Mouse (Mus musculus) midbrain, postnatal 0 days (tissue): ENCODE measurements at regions not wholly inside any gene's neighbourhood (a gene's known extent, or its start where the extent isn't known, plus 50 kb on each side); places are given as distances from the start of the nearest gene placed in this dataset.
A peak's percentile ranks its signal among the peaks of the same experiment; 100 is the strongest.

Experiments used
- ATAC-seq: fragments of 200-750 bp; cut with Nextera tagmentation; 2 replicates; pipeline ENCODE4 v1.8.0; 2017; ENCODE audit warnings: moderate number of reproducible peaks, mild to moderate bottlenecking, moderate TSS enrichment, moderate library complexity; ENCODE audit not compliant: low FRiP score
- DNase-seq: peaks from one replicate; pipeline ENCODE4 v3.0.0-alpha.2; 2015; ENCODE audit warnings: low spot score
- H3K27ac ChIP-seq: fragments of 300-500 bp; sonication (generic); 2 replicates; pipeline ENCODE4 v1.5.1; 2014; ENCODE audit warnings: low read depth, mild to moderate bottlenecking, low read length, mixed read lengths
- H3K27me3 ChIP-seq: fragments of 300-500 bp; sonication (generic); 2 replicates; pipeline ENCODE4 v1.6.1; 2014; ENCODE audit warnings: low read length, control low read depth, mixed read lengths; ENCODE audit not compliant: insufficient read depth
- H3K36me3 ChIP-seq: fragments of 300-500 bp; sonication (generic); 2 replicates; pipeline ENCODE4 v1.6.1; 2014; ENCODE audit warnings: low read length, control low read depth, mixed read lengths; ENCODE audit not compliant: insufficient read depth
- H3K4me1 ChIP-seq: fragments of 300-500 bp; sonication (generic); 2 replicates; pipeline ENCODE4 v1.6.1; 2014; ENCODE audit warnings: mild to moderate bottlenecking, control low read depth, antibody characterized with exemption, low read length, mixed read lengths; ENCODE audit not compliant: insufficient read depth
- H3K4me2 ChIP-seq: fragments of 300-500 bp; sonication (generic); 2 replicates; pipeline ENCODE4 v1.6.1; 2014; ENCODE audit warnings: low read depth, mild to moderate bottlenecking, low read length, mixed read lengths; ENCODE audit not compliant: poor library complexity, severe bottlenecking
- H3K4me3 ChIP-seq: fragments of 300-500 bp; sonication (generic); 2 replicates; pipeline ENCODE4 v1.5.1; 2014; ENCODE audit warnings: low read depth, mild to moderate bottlenecking, low read length, moderate library complexity
- H3K9ac ChIP-seq: fragments of 300-500 bp; sonication (generic); replicated peaks from 2 replicates; pipeline ENCODE4 v1.6.1; 2014; ENCODE audit warnings: mild to moderate bottlenecking, low read length, moderate library complexity, mixed read lengths; ENCODE audit not compliant: poor library complexity, severe bottlenecking
- H3K9me3 ChIP-seq: fragments of 300-500 bp; sonication (generic); 2 replicates; pipeline ENCODE4 v1.6.1; 2016; ENCODE audit warnings: low read length, control low read depth
- CTCF ChIP-seq: IDR thresholded peaks from 2 replicates; pipeline ENCODE4 v1.5.1; 2016; ENCODE audit warnings: antibody characterized with exemption, mild to moderate bottlenecking
- WGBS: fragments of 180-500 bp; shearing (Covaris S2); extraction: QIAGEN DNeasy Blood & Tissue Kit; methylation state at CpG from one replicate; pipeline ENCODE4 v1.1.7; 2014; 5-methylcytosine and 5-hydroxymethylcytosine counted together

DNA sequence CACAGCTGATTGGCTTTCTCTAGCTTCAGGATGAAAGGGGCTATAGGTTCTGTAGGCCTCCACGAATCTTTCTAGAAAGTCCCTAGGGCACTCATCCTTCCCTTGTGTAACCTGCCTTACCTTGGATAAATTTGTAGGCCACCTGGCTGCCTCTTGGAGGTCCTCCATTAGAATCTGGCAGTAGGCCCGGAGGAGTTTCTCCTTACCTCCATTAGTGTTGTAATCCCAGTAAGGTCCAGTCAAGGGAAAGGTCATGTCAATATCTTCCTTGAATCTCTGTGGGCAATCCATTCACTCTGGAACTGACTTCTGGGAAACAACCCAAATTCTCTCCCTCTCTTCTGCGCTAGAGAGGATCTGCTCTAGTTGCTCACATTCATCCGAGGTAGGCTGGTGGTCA is 616.1 kb upstream of the Arrdc3 start:
- Histone ChIP-seq H3K36me3 (no peaks in the 10 kb centered on the region), H3K4me3 (no peak overlapping the region), H3K27ac (no peak overlapping the region), H3K4me1 (no peaks in the 10 kb centered on the region), H3K9ac (no peak overlapping the region), H3K4me2 (no peak overlapping the region), H3K9me3 (no peaks in the 10 kb centered on the region), H3K27me3 (no peaks in the 10 kb centered on the region)
- DNase-seq (no peak), ATAC-seq (no peak)
- WGBS, result 97% methylated on average over 4 of the region's 4 CpGs
- TF ChIP-seq CTCF, result no peak

DNA sequence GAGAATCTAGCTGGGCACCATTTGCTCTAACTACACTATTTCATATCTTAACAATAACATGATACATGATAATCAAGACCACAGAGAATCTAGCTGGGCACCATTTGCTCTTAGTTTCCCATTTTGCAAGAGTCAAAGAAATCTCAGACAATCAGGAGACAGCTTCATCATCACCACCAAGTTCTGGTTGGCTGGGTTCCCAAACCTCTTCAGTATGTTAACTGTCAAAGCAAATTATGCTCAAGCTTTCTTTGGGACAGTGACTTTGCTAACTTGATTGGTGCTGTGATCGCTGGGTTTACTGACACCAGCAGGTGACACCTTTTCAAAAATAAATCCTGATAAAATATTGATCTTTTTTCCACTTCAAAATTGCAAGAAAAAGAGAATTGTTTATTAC is 609.2 kb upstream of the Arrdc3 start:
- H3K9me3 ChIP-seq, result no peaks in the 10 kb centered on the region
- H3K9ac ChIP-seq, result no peak overlapping the region
- ATAC-seq, result no peak; the same call in 1 of the 2 replicates
- no peaks in the 10 kb centered on the region for H3K27me3 ChIP-seq
- H3K4me3 ChIP-seq, result no peak overlapping the region
- H3K4me1 ChIP-seq, result no peaks in the 10 kb centered on the region
- peak; percentile 69 for DNase-seq
- WGBS, result 33% methylated on average over 1 of the region's 1 CpGs
- no peak overlapping the region for H3K4me2 ChIP-seq
- H3K27ac ChIP-seq, result no peak overlapping the region
- H3K36me3 ChIP-seq, result no peaks in the 10 kb centered on the region
- TF ChIP-seq CTCF, result no peak

DNA sequence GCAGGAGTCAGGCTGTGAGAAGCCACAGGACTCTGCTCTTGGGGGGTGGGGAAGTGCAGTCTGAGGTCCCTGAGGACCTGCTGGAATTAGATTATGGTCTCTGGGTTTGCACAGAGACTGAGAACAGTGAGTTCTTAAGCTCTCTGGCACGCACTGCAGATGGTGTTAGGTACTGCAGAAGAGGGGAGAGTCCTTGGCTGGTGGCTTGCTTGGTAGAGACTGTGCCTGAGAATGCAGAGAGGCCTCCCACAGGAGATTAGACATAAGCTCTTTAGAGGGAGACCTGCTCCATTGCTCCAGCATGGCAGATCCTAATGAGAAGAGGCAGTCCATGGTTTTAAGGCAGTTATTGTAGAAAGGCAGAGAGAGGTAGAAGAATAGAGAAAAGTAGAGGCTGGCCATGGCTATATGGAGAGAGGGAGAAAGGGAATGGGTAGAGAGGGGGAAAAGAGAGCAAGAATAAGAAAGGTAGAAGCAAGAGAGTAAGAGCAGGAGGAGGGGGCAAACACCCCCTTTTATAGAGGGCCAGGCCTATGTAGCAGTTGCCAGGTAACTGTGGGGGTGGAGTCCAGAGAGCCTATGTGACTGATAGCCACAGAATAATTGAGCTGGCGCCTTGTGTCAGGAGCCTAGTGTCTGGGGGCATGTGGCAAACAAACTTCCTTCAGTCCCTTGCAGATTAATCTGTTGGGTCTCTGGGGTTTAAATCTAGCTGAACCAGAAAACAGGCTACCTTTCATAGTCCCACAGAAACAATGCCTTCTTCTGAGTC is 591.3 kb upstream of the Arrdc3 start:
- DNase-seq (no peak), ATAC-seq (no peak)
- no peak overlapping the region for H3K4me2 ChIP-seq
- H3K27ac ChIP-seq, result no peak overlapping the region
- H3K36me3 ChIP-seq, result no peaks in the 10 kb centered on the region
- 27% methylated on average over 2 of the region's 2 CpGs for WGBS
- no peak for TF ChIP-seq CTCF
- no peak overlapping the region for H3K4me3 ChIP-seq
- H3K27me3 ChIP-seq, result no peaks in the 10 kb centered on the region
- no peaks in the 10 kb centered on the region for H3K9me3 ChIP-seq
- no peak overlapping the region for H3K9ac ChIP-seq
- no peaks in the 10 kb centered on the region for H3K4me1 ChIP-seq

DNA sequence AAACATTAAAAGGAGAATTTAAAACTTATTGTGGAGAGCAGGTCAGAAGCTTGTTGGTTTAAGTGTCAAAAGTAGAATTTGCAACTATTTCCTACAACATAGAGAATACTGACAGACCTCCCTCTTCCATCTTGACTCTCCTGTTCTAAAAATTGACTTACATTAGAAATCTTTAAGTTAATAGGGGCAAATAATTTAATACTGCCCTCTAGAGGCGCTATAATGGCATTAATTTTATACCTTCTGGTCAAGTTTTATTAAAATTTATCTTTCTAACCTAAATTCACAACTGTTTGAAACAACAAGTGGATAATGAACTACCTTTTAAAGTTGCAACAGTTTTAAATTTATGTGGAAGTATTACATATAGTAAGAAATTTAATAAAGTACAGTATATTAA is 587.5 kb upstream of the Arrdc3 start:
- H3K4me3 ChIP-seq, result no peak overlapping the region
- DNase-seq (no peak), ATAC-seq (no peak)
- no peaks in the 10 kb centered on the region for H3K27me3 ChIP-seq
- TF ChIP-seq CTCF, result no peak
- no peaks in the 10 kb centered on the region for H3K9me3 ChIP-seq
- H3K9ac ChIP-seq, result no peak overlapping the region
- no peak overlapping the region for H3K27ac ChIP-seq
- no peaks in the 10 kb centered on the region for H3K36me3 ChIP-seq
- no peak overlapping the region for H3K4me2 ChIP-seq
- no peaks in the 10 kb centered on the region for H3K4me1 ChIP-seq
- WGBS, result 17% methylated on average over 1 of the region's 1 CpGs

DNA sequence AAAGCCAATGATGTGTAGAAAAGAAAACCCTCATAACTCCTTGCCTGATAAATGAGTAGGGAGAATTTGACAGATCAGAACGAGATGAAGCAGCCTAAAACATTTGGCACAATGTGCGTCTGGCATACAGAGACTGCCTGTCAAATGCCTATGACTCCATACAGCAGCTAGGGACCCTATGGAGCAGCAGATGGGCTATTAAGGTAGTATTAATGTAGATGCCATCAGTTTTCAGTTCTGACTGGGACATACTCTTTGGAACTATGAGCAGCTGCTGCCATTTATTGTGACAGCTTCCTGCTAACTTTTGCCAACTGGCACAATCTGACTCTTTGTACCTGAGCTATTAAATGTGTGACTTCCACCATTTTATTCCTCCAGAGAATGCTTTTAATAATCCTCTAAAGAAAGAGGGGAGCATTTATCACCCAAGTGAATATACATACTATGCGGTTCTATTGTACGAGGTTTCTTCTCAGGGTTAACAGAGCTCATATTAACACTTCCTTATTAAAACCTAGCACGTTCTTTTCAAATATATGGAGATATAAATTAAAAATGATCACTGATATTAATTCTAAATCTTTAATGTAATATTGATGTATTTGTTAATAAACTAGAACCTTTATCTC is 549.0 kb upstream of the Arrdc3 start:
- Histone ChIP-seq H3K36me3 (no peaks in the 10 kb centered on the region), H3K9ac (no peak overlapping the region), H3K27me3 (no peaks in the 10 kb centered on the region), H3K4me2 (no peak overlapping the region), H3K4me3 (no peak overlapping the region), H3K27ac (no peak overlapping the region), H3K4me1 (no peaks in the 10 kb centered on the region), H3K9me3 (no peaks in the 10 kb centered on the region)
- DNase-seq (peak; percentile 79), ATAC-seq (peak; percentile 44; the same call in 1 of the 2 replicates)
- WGBS, result 60% methylated on average over 5 of the region's 5 CpGs
- no peak for TF ChIP-seq CTCF

DNA sequence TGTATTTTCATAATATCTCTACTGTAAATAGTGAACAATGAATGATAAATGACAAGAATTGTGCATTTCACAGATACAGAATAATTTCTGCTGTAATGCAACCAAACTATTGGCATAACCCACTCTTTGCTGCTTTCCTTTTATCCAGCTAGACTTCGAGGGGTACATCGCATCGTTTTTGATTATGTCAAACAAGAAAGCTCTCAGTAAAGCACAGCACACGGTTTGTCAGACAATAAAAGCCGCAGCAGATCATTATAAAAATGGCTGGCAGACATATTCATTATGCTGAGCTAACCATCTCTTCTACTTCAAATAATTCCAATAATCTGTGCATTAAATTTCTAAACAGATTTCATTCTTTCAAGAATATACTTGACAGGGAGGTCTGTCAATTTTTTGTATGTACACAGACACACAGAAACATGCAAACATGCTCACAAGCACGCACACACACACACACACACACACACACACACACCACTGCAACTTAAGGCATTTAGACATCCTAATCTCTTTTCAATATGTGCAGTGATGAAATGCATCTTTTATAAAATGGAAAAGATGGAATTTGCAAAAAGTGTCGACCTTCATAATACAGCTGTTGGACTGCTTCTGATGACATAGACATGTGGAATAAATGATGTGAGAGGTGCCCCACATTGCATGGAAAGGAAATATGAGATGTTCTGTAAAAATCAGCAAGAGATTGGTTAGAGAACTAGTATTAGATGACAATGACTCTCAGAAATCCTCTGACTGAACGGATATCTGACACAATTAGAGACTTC is 548.1 kb upstream of the Arrdc3 start:
- H3K9me3 ChIP-seq, result no peaks in the 10 kb centered on the region
- H3K9ac ChIP-seq, result no peak overlapping the region
- ATAC-seq, result no peak
- 45% methylated on average over 8 of the region's 8 CpGs for WGBS
- H3K4me2 ChIP-seq, result no peak overlapping the region
- no peaks in the 10 kb centered on the region for H3K36me3 ChIP-seq
- no peak overlapping the region for H3K27ac ChIP-seq
- H3K4me3 ChIP-seq, result no peak overlapping the region
- DNase-seq, result no peak
- H3K27me3 ChIP-seq, result no peaks in the 10 kb centered on the region
- no peak for TF ChIP-seq CTCF
- H3K4me1 ChIP-seq, result no peaks in the 10 kb centered on the region
